In genomic region chr5:38826586-38826985, GRCm38 (mm10) we compare ENCODE assay signal across 28 mouse cellular contexts. TPM values are rescaled to one million over a fixed set of nuclear protein-coding genes. Genes with fewer than 3 reads are reported as not detected.
"Had no signal": no experiment of that assay in that cellular context is flagged by ENCODE, and none has a peak within 500 bp of the region (broad histone marks: within the 10 kb centered on the region; RNA-seq: fewer than 3 reads in every experiment).

No protein-coding gene starts in this region.

- H3K4me3 ChIP-seq: embryonic facial prominence, embryonic 10.5 days; embryonic facial prominence, embryonic 12.5 days; embryonic facial prominence, embryonic 13.5 days; embryonic facial prominence, embryonic 15.5 days; erythroblast, embryonic 14.5 days; forebrain, embryonic 10.5 days; forebrain, embryonic 12.5 days; forebrain, embryonic 13.5 days; forebrain, embryonic 15.5 days; gastrocnemius, adult 2 months; heart, adult 2 months had no signal

- H3K27ac ChIP-seq: embryonic facial prominence, embryonic 10.5 days; embryonic facial prominence, embryonic 12.5 days; embryonic facial prominence, embryonic 13.5 days; embryonic facial prominence, embryonic 15.5 days; forebrain, embryonic 10.5 days; forebrain, embryonic 12.5 days; forebrain, embryonic 13.5 days; forebrain, embryonic 15.5 days; gastrocnemius, adult 2 months; heart, adult 2 months had no signal

- H3K36me3 ChIP-seq: embryonic facial prominence, embryonic 10.5 days; embryonic facial prominence, embryonic 12.5 days; embryonic facial prominence, embryonic 13.5 days; embryonic facial prominence, embryonic 15.5 days; forebrain, embryonic 10.5 days; forebrain, embryonic 12.5 days; forebrain, embryonic 15.5 days had no signal

- H3K9ac ChIP-seq: embryonic facial prominence, embryonic 12.5 days; embryonic facial prominence, embryonic 13.5 days; embryonic facial prominence, embryonic 15.5 days; forebrain, embryonic 12.5 days; forebrain, embryonic 13.5 days; forebrain, embryonic 15.5 days; forebrain, postnatal 0 days had no signal

- H3K9me3 ChIP-seq: embryonic facial prominence, embryonic 10.5 days; embryonic facial prominence, embryonic 12.5 days; embryonic facial prominence, embryonic 13.5 days; embryonic facial prominence, embryonic 15.5 days; forebrain, embryonic 10.5 days; forebrain, embryonic 12.5 days; forebrain, embryonic 13.5 days; forebrain, embryonic 15.5 days had no signal

- H3K4me2 ChIP-seq: embryonic facial prominence, embryonic 12.5 days; embryonic facial prominence, embryonic 13.5 days; embryonic facial prominence, embryonic 15.5 days; forebrain, embryonic 12.5 days; forebrain, embryonic 13.5 days; forebrain, embryonic 15.5 days had no signal

- DNase-seq: cerebellum, adult 8-10 months; cerebellum, adult 9-10 months; cerebellum, adult 9-11 months; cerebellum, postnatal 10 days; cerebellum, postnatal 36 days; embryo, embryonic 11 days; forebrain, postnatal 0 days; gastrocnemius, adult 2 months; gastrocnemius, postnatal 10 days; gastrocnemius, postnatal 14 days; gastrocnemius, postnatal 25 days; gastrocnemius, postnatal 36 days; heart, adult 18-20 months; heart, adult 2 months had no signal

- H3K27me3 ChIP-seq: embryonic facial prominence, embryonic 12.5 days; embryonic facial prominence, embryonic 13.5 days; embryonic facial prominence, embryonic 15.5 days; forebrain, embryonic 12.5 days; forebrain, embryonic 13.5 days; forebrain, embryonic 15.5 days had no signal

- H3K4me1 ChIP-seq: embryonic facial prominence, embryonic 10.5 days; embryonic facial prominence, embryonic 12.5 days; embryonic facial prominence, embryonic 13.5 days; embryonic facial prominence, embryonic 15.5 days; forebrain, embryonic 12.5 days; forebrain, embryonic 13.5 days; forebrain, embryonic 15.5 days had no signal

- ATAC-seq: forebrain, embryonic 13.5 days; forebrain, embryonic 14.5 days; forebrain, embryonic 15.5 days; forebrain, embryonic 16.5 days; forebrain, postnatal 0 days had no signal

RNA-seq across cellular contexts. Expression of gene Clnk, which starts 50.0 kb away (rescaled TPM):
- polyA plus RNA-seq: cerebellum, adult 2 months; embryonic facial prominence, embryonic 11.5 days; embryonic facial prominence, embryonic 13.5 days; erythroblast, embryonic 14.5 days; forebrain, embryonic 10.5 days; forebrain, embryonic 12.5 days; gonadal fat pad, adult 2 months had no signal
